Mouse (Mus musculus): ENCODE results near the gene Hoxb3. TPM values are rescaled to one million over a fixed set of nuclear protein-coding genes. Genes with fewer than 3 reads are reported as not detected.

The Hoxb3 gene
- polyA plus RNA-seq, 1 experiment from 2014 or later: 12.6 TPM

DNA sequence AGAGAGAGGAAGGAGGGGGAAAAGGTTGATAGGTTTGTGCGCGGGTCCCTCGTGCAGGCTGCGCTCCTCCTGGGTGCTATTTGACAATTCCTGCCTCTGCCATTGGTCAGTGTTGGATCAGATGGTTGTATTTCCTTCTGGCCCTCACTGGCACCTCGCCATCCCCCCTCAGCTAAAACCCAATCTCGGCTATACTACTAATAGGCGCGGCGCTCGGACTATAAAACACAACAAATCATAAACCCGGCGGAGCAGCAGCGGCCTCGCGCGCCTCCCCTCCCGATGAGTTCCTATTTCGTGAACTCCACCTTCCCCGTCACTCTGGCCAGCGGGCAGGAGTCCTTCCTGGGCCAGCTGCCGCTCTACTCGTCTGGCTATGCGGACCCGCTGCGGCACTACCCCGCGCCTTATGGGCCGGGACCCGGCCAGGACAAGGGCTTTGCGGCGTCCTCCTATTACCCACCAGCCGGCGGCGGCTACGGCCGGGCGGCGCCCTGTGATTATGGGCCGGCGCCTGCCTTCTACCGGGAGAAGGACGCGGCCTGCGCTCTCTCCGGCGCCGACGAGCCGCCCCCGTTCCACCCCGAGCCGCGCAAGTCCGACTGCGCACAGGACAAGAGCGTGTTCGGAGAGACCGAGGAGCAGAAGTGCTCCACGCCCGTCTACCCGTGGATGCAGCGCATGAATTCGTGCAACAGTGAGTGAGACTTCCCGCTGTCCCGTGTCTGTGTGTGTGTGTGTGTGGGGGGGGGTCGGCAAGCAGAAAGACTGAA lies 24.0 kb upstream of the Hoxb3 start:
- peak overlapping the region; percentile 87 for H3K4me2 ChIP-seq
- H3K4me1 ChIP-seq: peaks cover 59% of the 10 kb centered on the region
- peak; percentile 74 for ATAC-seq (ENCODE audit: low FRiP score)

DNA sequence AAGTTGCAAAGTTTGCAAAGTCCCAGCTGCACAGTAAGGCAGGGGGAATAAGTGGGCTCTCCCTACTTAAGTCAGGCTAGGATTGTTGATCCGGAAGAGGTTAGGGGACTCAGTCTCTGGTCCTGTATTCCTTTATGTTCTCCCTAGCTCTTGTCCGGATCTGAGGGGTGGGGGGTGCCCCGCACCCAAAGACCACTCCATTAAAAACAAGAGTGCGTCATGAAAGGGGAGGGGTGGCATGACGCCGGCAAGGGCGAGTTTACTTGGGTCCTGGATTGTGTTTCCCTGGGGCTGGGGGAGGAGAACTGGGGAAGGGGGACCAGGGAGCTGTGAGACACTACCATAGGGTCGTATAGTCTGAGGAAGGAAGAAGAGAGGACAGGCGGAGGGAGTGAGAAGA lies 23.3 kb upstream of the Hoxb3 start:
- Histone ChIP-seq H3K4me2 (peak overlapping the region; percentile 87), H3K9ac (replicated peaks) (peak overlapping the region; percentile 83), H3K27me3 (replicated peaks) (no peaks in the 10 kb centered on the region), H3K27ac (replicated peaks) (peak overlapping the region; percentile 99), H3K4me3 (replicated peaks) (peak overlapping the region; percentile 60), H3K36me3 (no peaks in the 10 kb centered on the region), H3K9me3 (replicated peaks) (no peaks in the 10 kb centered on the region), H3K4me1 (peaks cover 62% of the 10 kb centered on the region)
- under 1% methylated on average over 9 of the region's 9 CpGs for WGBS
- ATAC-seq (ENCODE audit: low FRiP score): no peak

More for the DNA sequence above, 24.0 kb upstream of the Hoxb3 start:
- Histone ChIP-seq H3K27ac (replicated peaks) (peak overlapping the region; percentile 99), H3K9ac (replicated peaks) (peak overlapping the region; percentile 83), H3K36me3 (no peaks in the 10 kb centered on the region), H3K27me3 (replicated peaks) (no peaks in the 10 kb centered on the region), H3K9me3 (replicated peaks) (no peaks in the 10 kb centered on the region), H3K4me3 (replicated peaks) (peak overlapping the region; percentile 60)
- under 1% methylated on average over 66 of the region's 66 CpGs for WGBS

DNA sequence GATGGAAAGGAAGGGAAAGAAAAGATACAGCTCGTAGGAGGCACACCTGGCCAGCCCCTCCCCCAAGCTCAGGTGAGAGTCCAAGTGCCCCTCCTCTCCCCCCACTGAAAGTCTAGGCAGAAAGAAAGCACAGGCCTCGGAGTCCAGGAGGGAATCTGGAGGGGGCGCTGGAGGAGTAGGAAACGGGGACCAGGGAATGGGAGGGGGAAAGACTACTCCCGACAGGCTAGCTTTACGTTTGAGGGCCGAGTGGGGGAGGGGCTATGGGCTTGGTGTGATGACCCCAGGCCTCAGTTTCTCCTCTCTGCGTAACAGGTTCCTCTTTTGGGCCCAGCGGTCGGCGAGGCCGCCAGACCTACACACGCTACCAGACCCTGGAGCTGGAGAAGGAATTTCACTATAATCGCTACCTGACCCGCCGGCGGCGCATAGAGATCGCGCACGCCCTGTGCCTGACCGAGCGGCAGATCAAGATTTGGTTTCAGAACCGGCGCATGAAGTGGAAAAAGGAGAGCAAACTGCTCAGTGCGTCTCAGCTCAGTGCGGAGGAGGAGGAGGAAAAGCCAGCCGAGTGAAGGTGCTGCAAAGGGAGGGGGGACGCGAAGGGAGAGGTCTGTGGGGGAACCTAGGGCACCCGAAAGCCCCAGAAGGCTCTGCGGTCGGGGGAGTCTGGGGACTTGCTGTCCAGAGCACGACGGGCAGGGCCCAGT lies 22.6 kb upstream of the Hoxb3 start:
- Histone ChIP-seq H3K27ac (replicated peaks) (peak overlapping the region; percentile 99), H3K4me2 (peak overlapping the region; percentile 87), H3K9ac (replicated peaks) (peak overlapping the region; percentile 83), H3K27me3 (replicated peaks) (no peaks in the 10 kb centered on the region), H3K4me3 (replicated peaks) (peak overlapping the region; percentile 60), H3K36me3 (no peaks in the 10 kb centered on the region), H3K9me3 (replicated peaks) (no peaks in the 10 kb centered on the region), H3K4me1 (peaks cover 67% of the 10 kb centered on the region)
- ATAC-seq (ENCODE audit: low FRiP score): no peak
- 3% methylated on average over 35 of the region's 35 CpGs for WGBS

DNA sequence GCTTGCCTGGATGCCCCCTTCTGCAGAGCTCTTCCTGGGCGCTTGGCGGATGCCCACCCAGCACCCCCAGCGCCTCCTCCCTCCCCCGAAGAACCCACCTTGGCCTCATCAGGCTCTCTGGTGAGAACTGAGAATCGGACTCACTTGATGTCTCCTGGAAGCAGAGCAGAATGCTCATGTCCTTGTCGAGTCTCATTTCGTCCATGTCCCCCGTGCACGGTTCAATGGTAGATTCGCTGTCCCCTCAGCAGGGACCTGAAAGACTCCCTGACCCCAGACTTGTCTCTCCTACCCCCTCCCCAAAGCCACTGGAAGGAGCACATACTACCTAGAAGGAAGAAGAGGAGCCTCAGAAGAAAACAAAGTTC lies 22.1 kb upstream of the Hoxb3 start:
- Histone ChIP-seq H3K9me3 (replicated peaks) (no peaks in the 10 kb centered on the region), H3K27ac (replicated peaks) (peak overlapping the region; percentile 99), H3K4me2 (peak overlapping the region; percentile 87), H3K9ac (replicated peaks) (peak overlapping the region; percentile 83), H3K27me3 (replicated peaks) (no peaks in the 10 kb centered on the region), H3K36me3 (no peaks in the 10 kb centered on the region), H3K4me3 (replicated peaks) (peak overlapping the region; percentile 60), H3K4me1 (peaks cover 69% of the 10 kb centered on the region)
- ATAC-seq (ENCODE audit: low FRiP score): no peak
- WGBS: 4% methylated on average over 10 of the region's 10 CpGs

DNA sequence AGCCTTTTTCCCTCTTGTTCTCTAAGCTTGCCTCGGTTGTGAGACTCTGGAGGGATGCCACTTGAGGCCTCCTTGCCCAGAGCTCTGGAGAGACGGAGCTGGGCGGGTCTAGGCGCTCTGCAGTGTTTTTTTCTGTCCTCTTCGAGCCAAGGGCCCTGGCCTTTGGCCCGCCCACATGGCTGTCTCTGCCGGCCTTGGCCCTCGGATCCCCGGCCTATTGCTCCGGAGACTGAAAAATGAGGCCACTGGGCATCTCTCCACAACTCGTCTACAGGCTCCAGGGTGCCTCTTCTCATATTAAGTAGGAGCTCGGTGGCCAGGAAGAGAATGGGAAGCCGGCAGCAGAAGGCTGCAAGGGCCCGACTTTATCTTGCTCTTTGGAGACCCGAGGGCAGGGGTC lies 21.3 kb upstream of the Hoxb3 start:
- peak overlapping the region; percentile 83 for H3K9ac ChIP-seq (replicated peaks)
- H3K27ac ChIP-seq (replicated peaks): peak overlapping the region; percentile 99

GRCm38 (mm10) chr11:96302381-96303150 lies 20.6 kb upstream of the Hoxb3 start:
- Histone ChIP-seq H3K4me1 (peaks cover 70% of the 10 kb centered on the region), H3K27me3 (replicated peaks) (no peaks in the 10 kb centered on the region), H3K9ac (replicated peaks) (peak overlapping the region; percentile 83), H3K4me3 (replicated peaks) (peak overlapping the region; percentile 60), H3K4me2 (peak overlapping the region; percentile 87), H3K36me3 (no peaks in the 10 kb centered on the region), H3K27ac (replicated peaks) (peak overlapping the region; percentile 99), H3K9me3 (replicated peaks) (no peaks in the 10 kb centered on the region)
- no peak for ATAC-seq (ENCODE audit: low FRiP score)
- 6% methylated on average over 23 of the region's 23 CpGs for WGBS

More for the DNA sequence above, 21.3 kb upstream of the Hoxb3 start:
- no peaks in the 10 kb centered on the region for H3K27me3 ChIP-seq (replicated peaks)
- H3K36me3 ChIP-seq: no peaks in the 10 kb centered on the region
- H3K4me1 ChIP-seq: peaks cover 70% of the 10 kb centered on the region
- H3K4me2 ChIP-seq: peak overlapping the region; percentile 87
- H3K4me3 ChIP-seq (replicated peaks): peak overlapping the region; percentile 60
- no peaks in the 10 kb centered on the region for H3K9me3 ChIP-seq (replicated peaks)
- 4% methylated on average over 15 of the region's 15 CpGs for WGBS
- peak; percentile 12; the same call in 1 of the 2 replicates for ATAC-seq (ENCODE audit: low FRiP score)

- no peaks in the 10 kb centered on the region for H3K27me3 ChIP-seq (replicated peaks)
- H3K4me2 ChIP-seq: peak within 1 kb of the TSS; percentile 87
- H3K4me1 ChIP-seq: peaks cover 71% of the 10 kb centered on the region
- no peaks in the 10 kb centered on the region for H3K36me3 ChIP-seq
- H3K27ac ChIP-seq (replicated peaks): peak within 1 kb of the TSS; percentile 99
- no peaks in the 10 kb centered on the region for H3K9me3 ChIP-seq (replicated peaks)
- peak; percentile 46 for ATAC-seq (ENCODE audit: low FRiP score)
- peak within 1 kb of the TSS; percentile 60 for H3K4me3 ChIP-seq (replicated peaks)
- whole genome bisulfite sequencing: under 1% methylated on average over 69 of the region's 69 CpGs
- peak within 1 kb of the TSS; percentile 83 for H3K9ac ChIP-seq (replicated peaks)
Observed at GRCm38 (mm10) chr11:96303151-96304099, 19.7 kb upstream of the Hoxb3 start, which contains the start of gene Hoxb5. Gene Hoxb5, plus strand, starts transcription at chr11:96303336.

- peak overlapping the region; percentile 60 for H3K4me3 ChIP-seq (replicated peaks)
- WGBS: 2% methylated on average over 38 of the region's 38 CpGs
- H3K27me3 ChIP-seq (replicated peaks): no peaks in the 10 kb centered on the region
- H3K4me1 ChIP-seq: peaks cover 83% of the 10 kb centered on the region
- H3K4me2 ChIP-seq: peak overlapping the region; percentile 87
- no peaks in the 10 kb centered on the region for H3K36me3 ChIP-seq
- peak overlapping the region; percentile 99 for H3K27ac ChIP-seq (replicated peaks)
- H3K9ac ChIP-seq (replicated peaks): peak overlapping the region; percentile 83
- no peaks in the 10 kb centered on the region for H3K9me3 ChIP-seq (replicated peaks)
- ATAC-seq (ENCODE audit: low FRiP score): no peak
Observed at GRCm38 (mm10) chr11:96304381-96305195, 18.5 kb upstream of the Hoxb3 start.

DNA sequence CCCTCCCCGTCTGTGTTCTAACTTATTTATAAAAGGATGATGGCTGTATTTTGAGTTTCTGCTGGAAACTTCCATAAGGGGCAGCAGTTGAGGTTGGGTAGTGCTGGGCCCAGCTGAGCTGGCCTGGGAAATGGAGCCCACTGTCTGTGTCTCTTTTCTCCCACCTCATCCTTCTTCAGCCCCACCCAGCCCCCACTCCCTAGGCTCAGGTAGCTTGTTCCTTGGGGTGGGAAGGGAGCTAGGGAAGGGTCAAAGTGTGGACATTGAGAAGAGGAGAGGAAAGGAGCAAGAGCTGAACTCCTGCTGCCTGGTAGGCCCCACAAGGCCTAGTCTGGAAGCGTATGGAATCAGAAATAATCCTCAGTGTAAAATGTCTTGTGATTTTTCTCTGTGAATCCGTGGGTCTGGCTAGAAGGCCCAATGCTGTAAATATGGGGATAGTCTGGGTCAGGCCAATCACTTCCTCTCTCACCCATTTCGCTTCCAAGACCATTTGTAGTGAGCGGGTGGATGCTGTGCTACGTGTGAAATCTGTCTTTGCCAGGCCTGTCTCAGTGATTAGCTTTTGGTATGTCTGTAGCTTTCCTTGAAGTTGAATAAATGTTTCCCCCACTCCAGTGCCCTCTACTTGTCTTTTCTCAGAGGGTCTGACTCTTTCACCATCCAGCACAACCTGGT lies 17.5 kb upstream of the Hoxb3 start:
- H3K4me2 ChIP-seq: peak overlapping the region; percentile 87
- no peaks in the 10 kb centered on the region for H3K36me3 ChIP-seq
- no peaks in the 10 kb centered on the region for H3K27me3 ChIP-seq (replicated peaks)
- no peak for ATAC-seq (ENCODE audit: low FRiP score)
- H3K4me3 ChIP-seq (replicated peaks): peak overlapping the region; percentile 60
- peak overlapping the region; percentile 99 for H3K27ac ChIP-seq (replicated peaks)
- 13% methylated on average over 6 of the region's 6 CpGs for WGBS
- peak overlapping the region; percentile 83 for H3K9ac ChIP-seq (replicated peaks)
- H3K4me1 ChIP-seq: peaks cover 89% of the 10 kb centered on the region
- no peaks in the 10 kb centered on the region for H3K9me3 ChIP-seq (replicated peaks)
